Mouse (Mus musculus): ENCODE measurements at regions not wholly inside any gene's neighbourhood (a gene's known extent, or its start where the extent isn't known, plus 50 kb on each side); places are given as distances from the start of the nearest gene placed in this dataset.

GRCm38 (mm10) chr6:52417439-52418124 lies 104.3 kb downstream of the Evx1 start:
- H3K4me1 ChIP-seq (replicated peaks; ENCODE audit: insufficient read depth, low read length) = no peaks in the 10 kb centered on the region
- H3K36me3 ChIP-seq (ENCODE audit: insufficient read depth, low read length) = no peaks in the 10 kb centered on the region
- H3K27me3 ChIP-seq (ENCODE audit: insufficient read depth, low read length) = no peaks in the 10 kb centered on the region
- H3K27ac ChIP-seq = no peak overlapping the region
- no peak overlapping the region for H3K4me3 ChIP-seq (replicated peaks; ENCODE audit: low read depth, low read length)
- H3K4me2 ChIP-seq (ENCODE audit: low read length) = no peak overlapping the region
- peak; percentile 37 for DNase-seq (ENCODE audit: low spot score)
- no peaks in the 10 kb centered on the region for H3K9me3 ChIP-seq (replicated peaks; ENCODE audit: low read length)
- H3K9ac ChIP-seq (ENCODE audit: low read depth, low read length) = no peak overlapping the region
- ATAC-seq (replicated peaks; ENCODE audit: low FRiP score, low read depth) = no peak
- WGBS = 38% methylated on average over 10 of the region's 10 CpGs
- TF ChIP-seq CTCF (IDR thresholded peaks at IDR 0.05; ENCODE audit: low read depth) = no peak

GRCm38 (mm10) chr6:52418451-52419170 lies 105.3 kb downstream of the Evx1 start:
- TF ChIP-seq CTCF (IDR thresholded peaks at IDR 0.05; ENCODE audit: low read depth) = no peak
- WGBS = 27% methylated on average over 12 of the region's 12 CpGs
- Histone ChIP-seq H3K4me2 (ENCODE audit: low read length) (no peak overlapping the region), H3K4me1 (replicated peaks; ENCODE audit: insufficient read depth, low read length) (no peaks in the 10 kb centered on the region), H3K27me3 (ENCODE audit: insufficient read depth, low read length) (no peaks in the 10 kb centered on the region), H3K9ac (ENCODE audit: low read depth, low read length) (no peak overlapping the region), H3K27ac (no peak overlapping the region), H3K4me3 (replicated peaks; ENCODE audit: low read depth, low read length) (no peak overlapping the region), H3K36me3 (ENCODE audit: insufficient read depth, low read length) (no peaks in the 10 kb centered on the region), H3K9me3 (replicated peaks; ENCODE audit: low read length) (no peaks in the 10 kb centered on the region)
- ATAC-seq (replicated peaks; ENCODE audit: low FRiP score, low read depth) = no peak
- peak; percentile 75 for DNase-seq (ENCODE audit: low spot score)

- Histone ChIP-seq H3K9me3 (replicated peaks; ENCODE audit: low read length) (no peaks in the 10 kb centered on the region), H3K27ac (no peak overlapping the region), H3K4me2 (ENCODE audit: low read length) (no peak overlapping the region), H3K36me3 (ENCODE audit: insufficient read depth, low read length) (no peaks in the 10 kb centered on the region), H3K4me1 (replicated peaks; ENCODE audit: insufficient read depth, low read length) (no peaks in the 10 kb centered on the region), H3K4me3 (replicated peaks; ENCODE audit: low read depth, low read length) (no peak overlapping the region), H3K9ac (ENCODE audit: low read depth, low read length) (no peak overlapping the region), H3K27me3 (ENCODE audit: insufficient read depth, low read length) (no peaks in the 10 kb centered on the region)
- TF ChIP-seq CTCF (IDR thresholded peaks at IDR 0.05; ENCODE audit: low read depth) = no peak
- 85% methylated on average over 7 of the region's 7 CpGs for WGBS
- DNase-seq (ENCODE audit: low spot score) (no peak), ATAC-seq (replicated peaks; ENCODE audit: low FRiP score, low read depth) (no peak)
Measured at GRCm38 (mm10) chr6:52420276-52420970, 107.1 kb downstream of the Evx1 start.

- no peak overlapping the region for H3K4me3 ChIP-seq (replicated peaks; ENCODE audit: low read depth, low read length)
- DNase-seq (ENCODE audit: low spot score) (no peak), ATAC-seq (replicated peaks; ENCODE audit: low FRiP score, low read depth) (no peak)
- no peaks in the 10 kb centered on the region for H3K4me1 ChIP-seq (replicated peaks; ENCODE audit: insufficient read depth, low read length)
- H3K9ac ChIP-seq (ENCODE audit: low read depth, low read length) = no peak overlapping the region
- H3K4me2 ChIP-seq (ENCODE audit: low read length) = no peak overlapping the region
- H3K27me3 ChIP-seq (ENCODE audit: insufficient read depth, low read length) = no peaks in the 10 kb centered on the region
- no peak for TF ChIP-seq CTCF (IDR thresholded peaks at IDR 0.05; ENCODE audit: low read depth)
- no peaks in the 10 kb centered on the region for H3K9me3 ChIP-seq (replicated peaks; ENCODE audit: low read length)
- 85% methylated on average over 6 of the region's 6 CpGs for WGBS
- no peaks in the 10 kb centered on the region for H3K36me3 ChIP-seq (ENCODE audit: insufficient read depth, low read length)
- H3K27ac ChIP-seq = no peak overlapping the region
Measured at GRCm38 (mm10) chr6:52421771-52422170, 108.5 kb downstream of the Evx1 start.

GRCm38 (mm10) chr6:52422686-52423085 lies 109.4 kb downstream of the Evx1 start:
- H3K9me3 ChIP-seq (replicated peaks; ENCODE audit: low read length) = no peaks in the 10 kb centered on the region
- no peak overlapping the region for H3K4me2 ChIP-seq (ENCODE audit: low read length)
- no peaks in the 10 kb centered on the region for H3K27me3 ChIP-seq (ENCODE audit: insufficient read depth, low read length)
- H3K4me3 ChIP-seq (replicated peaks; ENCODE audit: low read depth, low read length) = no peak overlapping the region
- no peak for ATAC-seq (replicated peaks; ENCODE audit: low FRiP score, low read depth)
- 76% methylated on average over 10 of the region's 10 CpGs for WGBS
- no peak for DNase-seq (ENCODE audit: low spot score)
- H3K4me1 ChIP-seq (replicated peaks; ENCODE audit: insufficient read depth, low read length) = no peaks in the 10 kb centered on the region
- H3K36me3 ChIP-seq (ENCODE audit: insufficient read depth, low read length) = no peaks in the 10 kb centered on the region
- no peak overlapping the region for H3K9ac ChIP-seq (ENCODE audit: low read depth, low read length)
- no peak for TF ChIP-seq CTCF (IDR thresholded peaks at IDR 0.05; ENCODE audit: low read depth)
- no peak overlapping the region for H3K27ac ChIP-seq

GRCm38 (mm10) chr6:52423581-52424107 lies 110.3 kb downstream of the Evx1 start:
- WGBS = 79% methylated on average over 7 of the region's 7 CpGs
- no peaks in the 10 kb centered on the region for H3K27me3 ChIP-seq (ENCODE audit: insufficient read depth, low read length)
- no peak overlapping the region for H3K4me2 ChIP-seq (ENCODE audit: low read length)
- no peak overlapping the region for H3K9ac ChIP-seq (ENCODE audit: low read depth, low read length)
- DNase-seq (ENCODE audit: low spot score) (no peak), ATAC-seq (replicated peaks; ENCODE audit: low FRiP score, low read depth) (no peak)
- TF ChIP-seq CTCF (IDR thresholded peaks at IDR 0.05; ENCODE audit: low read depth) = no peak
- no peak overlapping the region for H3K27ac ChIP-seq
- no peak overlapping the region for H3K4me3 ChIP-seq (replicated peaks; ENCODE audit: low read depth, low read length)
- H3K9me3 ChIP-seq (replicated peaks; ENCODE audit: low read length) = no peaks in the 10 kb centered on the region
- no peaks in the 10 kb centered on the region for H3K4me1 ChIP-seq (replicated peaks; ENCODE audit: insufficient read depth, low read length)
- H3K36me3 ChIP-seq (ENCODE audit: insufficient read depth, low read length) = no peaks in the 10 kb centered on the region

Measured in kidney, postnatal 0 days (tissue).